Mouse (Mus musculus) ES-Bruce4 (cell line): ENCODE results near the gene Hspa12a.

Experiments
- CTCF ChIP-seq: IDR thresholded peaks from one replicate; pipeline ENCODE4 v1.8.1; 2011; ENCODE audit warnings: low read depth, low read length
- EP300 ChIP-seq: IDR thresholded peaks from 2 replicates; pipeline ENCODE4 v1.6.1; 2011; ENCODE audit warnings: low read depth, low read length; ENCODE audit not compliant: insufficient read depth
- POLR2A ChIP-seq: IDR thresholded peaks from one replicate; pipeline ENCODE4 v1.8.1; 2011; ENCODE audit warnings: low read length; ENCODE audit not compliant: insufficient read depth

DNA sequence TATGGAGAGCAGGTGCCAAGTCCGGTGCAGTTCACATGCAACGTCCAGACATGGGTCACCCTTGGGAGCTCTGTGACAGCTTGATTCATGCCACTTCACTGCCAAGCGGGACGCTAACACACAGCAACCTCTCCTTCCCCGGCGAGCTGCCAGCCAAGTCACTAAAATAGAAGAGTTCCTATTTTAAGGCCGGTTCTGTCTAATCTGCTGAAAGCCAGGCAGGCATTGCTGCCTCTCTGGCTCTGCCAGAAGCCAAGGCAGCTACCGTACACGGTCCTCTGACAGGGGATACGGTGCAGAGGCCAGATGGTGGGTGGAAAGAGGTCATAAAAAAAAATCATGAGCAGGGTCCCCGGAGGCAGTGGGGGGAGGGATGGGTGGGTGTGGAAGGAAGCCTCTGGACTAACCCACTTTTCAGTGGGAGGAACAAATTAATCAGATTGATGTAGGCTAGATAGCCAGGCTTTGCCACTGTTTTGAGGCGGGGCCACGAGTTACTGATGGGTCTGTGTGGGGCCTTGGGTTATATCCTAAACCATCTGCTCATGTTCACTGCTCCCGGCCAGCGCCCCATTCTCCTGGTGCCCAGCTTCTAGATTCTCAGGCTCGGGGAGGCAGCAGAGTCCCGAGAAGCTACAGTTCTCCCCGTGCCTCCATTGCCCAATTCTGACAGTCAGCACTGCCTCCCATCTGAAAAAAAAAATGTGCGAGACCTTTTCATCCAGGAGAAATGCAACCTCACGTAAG, 120.8 kb downstream of the Hspa12a start:
- no peak for TF ChIP-seq CTCF
- no peak for TF ChIP-seq POLR2A
- TF ChIP-seq EP300, result no peak
